In the genomic region with DNA sequence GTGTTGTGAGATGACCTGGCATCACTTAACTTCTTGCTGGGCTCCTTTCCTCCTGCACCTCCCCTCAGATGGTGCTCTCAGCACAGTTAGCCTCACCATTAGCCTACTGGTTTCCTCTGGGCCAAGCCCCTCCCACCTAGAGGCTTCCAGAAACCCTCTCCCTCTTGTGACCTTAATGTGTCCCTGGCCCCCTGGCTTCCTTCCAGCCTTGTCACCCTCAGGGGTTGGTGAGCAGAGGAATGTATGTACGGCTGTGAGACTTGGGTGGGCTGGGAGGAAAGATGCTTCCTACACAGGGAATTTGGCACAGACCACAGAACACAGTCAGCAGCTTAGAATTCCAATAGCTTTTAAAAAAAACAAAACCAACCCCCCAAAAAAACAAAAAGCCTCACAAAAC, we compare ENCODE assay signal across 15 mouse cellular contexts. TPM values are rescaled to one million over a fixed set of nuclear protein-coding genes. Genes with fewer than 3 reads are reported as not detected.
A peak's percentile ranks its signal among the peaks of the same experiment; 100 is the strongest.
DNase-seq lines count a peak whose midpoint lies in the region; ATAC-seq lines count a peak whose summit lies in the region.
"Had no signal": no experiment of that assay in that cellular context is flagged by ENCODE, and none has a peak within 500 bp of the region (broad histone marks: within the 10 kb centered on the region; RNA-seq: fewer than 3 reads in every experiment).

No protein-coding gene starts in this region.

- WGBS in heart, embryonic 16.5 days = 18% methylated on average over 1 of the region's 1 CpGs
- 20% methylated on average over 1 of the region's 1 CpGs for WGBS in lung, embryonic 15.5 days

- DNase-seq in heart, adult 8-10 months (ENCODE audit: low spot score) = no peak
- no peak for DNase-seq in lung, postnatal 36 days
- peak; percentile 87 for DNase-seq in Muller cell, postnatal 12 days (ENCODE audit: inconsistent ontology term)
- peak; percentile 42 to 56 for DNase-seq in kidney, postnatal 25 days
- no peak for DNase-seq in urinary bladder, postnatal 25 days (ENCODE audit: low spot score)
- DNase-seq: cerebellum, adult 11 months; right cerebral cortex, postnatal 25 days; thymus, postnatal 4 days had no signal

- H3K27me3 ChIP-seq in heart, embryonic 16.5 days (ENCODE audit: control insufficient read depth, insufficient read depth, low read length) = no peaks in the 10 kb centered on the region
- H3K27me3 ChIP-seq in lung, embryonic 15.5 days = no peaks in the 10 kb centered on the region
- H3K27me3 ChIP-seq: hindbrain, embryonic 15.5 days had no signal

- H3K4me1 ChIP-seq in heart, embryonic 16.5 days (ENCODE audit: control insufficient read depth, insufficient read depth, low read length) = peaks cover 15% of the 10 kb centered on the region
- H3K4me1 ChIP-seq in lung, embryonic 15.5 days = peaks cover 7% of the 10 kb centered on the region; the same call in 1 of the 2 replicates
- H3K4me1 ChIP-seq: hindbrain, embryonic 15.5 days had no signal

- H3K36me3 ChIP-seq in heart, embryonic 16.5 days (ENCODE audit: control insufficient read depth, insufficient read depth) = peaks cover 21% of the 10 kb centered on the region; the same call in 1 of the 2 replicates
- peaks cover 18% of the 10 kb centered on the region for H3K36me3 ChIP-seq in lung, embryonic 15.5 days

- H3K4me2 ChIP-seq in heart, embryonic 16.5 days (ENCODE audit: low read depth, low read length) = no peak overlapping the region
- H3K4me2 ChIP-seq in lung, embryonic 15.5 days = no peak overlapping the region
- H3K4me2 ChIP-seq: hindbrain, embryonic 15.5 days; liver, embryonic 11.5 days had no signal

- H3K27ac ChIP-seq in heart, embryonic 16.5 days (ENCODE audit: low read length) = peak overlapping the region; percentile 59
- no peak overlapping the region for H3K27ac ChIP-seq in lung, embryonic 15.5 days
- H3K27ac ChIP-seq: hindbrain, embryonic 15.5 days had no signal

- H3K9ac ChIP-seq in heart, embryonic 16.5 days (ENCODE audit: low read length) = no peak overlapping the region
- H3K9ac ChIP-seq in lung, embryonic 15.5 days = no peak overlapping the region
- H3K9ac ChIP-seq: hindbrain, embryonic 15.5 days had no signal

- no peaks in the 10 kb centered on the region for H3K9me3 ChIP-seq in heart, embryonic 16.5 days (replicated peaks; ENCODE audit: control insufficient read depth, low read length)
- no peaks in the 10 kb centered on the region for H3K9me3 ChIP-seq in lung, embryonic 15.5 days
- H3K9me3 ChIP-seq: hindbrain, embryonic 15.5 days had no signal

- peak; percentile 72 for ATAC-seq in heart, embryonic 16.5 days (replicated peaks; ENCODE audit: extremely low read depth, insufficient read depth, low FRiP score)
- peak; percentile 37; the same call in 1 of the 2 replicates for ATAC-seq in lung, embryonic 15.5 days (ENCODE audit: borderline replicate concordance, extremely low read depth, low FRiP score, low TSS enrichment)
- ATAC-seq: forebrain, embryonic 16.5 days; intestine, postnatal 0 days; midbrain, embryonic 16.5 days had no signal

- no peak overlapping the region for H3K4me3 ChIP-seq in heart, embryonic 16.5 days (ENCODE audit: low read length)
- no peak overlapping the region for H3K4me3 ChIP-seq in lung, embryonic 15.5 days
- H3K4me3 ChIP-seq: hindbrain, embryonic 15.5 days had no signal

RNA-seq across cellular contexts. Expression of a gene that starts 26.7 kb away (rescaled TPM):
- polyA plus RNA-seq in heart, embryonic 16.5 days (2015; fragmentation: Nextera tagmentation; extraction: Ambion mirVana) = 14.4 TPM in 2 replicates
- total RNA-seq in heart, adult 8-10 months (2022) = 1 to 10 TPM; 3.8 to 4.8 (median 4.2) TPM
- 14.8 and 15.5 TPM in 2 replicates for polyA plus RNA-seq in lung, embryonic 15.5 days (2015; fragmentation: Nextera tagmentation; extraction: Ambion mirVana)

RNA-seq across cellular contexts. Expression of a gene that starts 51.4 kb away (rescaled TPM):
- polyA plus RNA-seq in heart, embryonic 16.5 days (2015; fragmentation: Nextera tagmentation; extraction: Ambion mirVana) = 25.6 and 27.0 TPM in 2 replicates
- 10 to 100 TPM; 12.5 to 14.9 (median 12.9) TPM for total RNA-seq in heart, adult 8-10 months (2022)
- polyA plus RNA-seq in lung, embryonic 15.5 days (2015; fragmentation: Nextera tagmentation; extraction: Ambion mirVana) = 39.4 and 41.8 TPM in 2 replicates

Comparison
In these comparisons a context has a peak if more than half of its experiments do, and no peak if none do; other contexts are left out.
1. DNase-seq: peak in Muller cell, postnatal 12 days (single experiment) and kidney, postnatal 25 days (2 of 2); none in heart, adult 8-10 months (single experiment), lung, postnatal 36 days (single experiment) and urinary bladder, postnatal 25 days (single experiment).